ENCODE assay signal across 25 mouse cellular contexts in genomic region chr4:149462305-149462971, GRCm38 (mm10). TPM values are rescaled to one million over a fixed set of nuclear protein-coding genes. Genes with fewer than 3 reads are reported as not detected.
"Had no signal": no experiment of that assay in that cellular context is flagged by ENCODE, and none has a peak within 500 bp of the region (broad histone marks: within the 10 kb centered on the region; RNA-seq: fewer than 3 reads in every experiment).

No protein-coding gene starts in this region.

- H3K36me3 ChIP-seq: limb, embryonic 13.5 days; liver, embryonic 15.5 days; lung, embryonic 15.5 days; neural tube, embryonic 15.5 days; stomach, embryonic 15.5 days had no signal

- H3K4me1 ChIP-seq: limb, embryonic 10.5 days; limb, embryonic 13.5 days; liver, embryonic 12.5 days; liver, embryonic 15.5 days; neural tube, embryonic 12.5 days; neural tube, embryonic 15.5 days; stomach, embryonic 15.5 days had no signal

- H3K4me3 ChIP-seq: limb, embryonic 10.5 days; limb, embryonic 13.5 days; liver, embryonic 12.5 days; liver, embryonic 15.5 days; lung, embryonic 15.5 days; neural tube, embryonic 12.5 days; neural tube, embryonic 15.5 days; stomach, embryonic 15.5 days had no signal

- DNase-seq: kidney, adult 9 months; kidney, postnatal 4 days; liver; lung, adult 18-20 months; right cerebral cortex, adult 18-20 months; right cerebral cortex, postnatal 25 days; spleen, adult 18-20 months; thymus, postnatal 25 days had no signal

- H3K9ac ChIP-seq: limb, embryonic 13.5 days; liver, embryonic 12.5 days; liver, embryonic 15.5 days; lung, embryonic 15.5 days; neural tube, embryonic 12.5 days; neural tube, embryonic 15.5 days; stomach, embryonic 15.5 days had no signal

- ATAC-seq: liver, embryonic 12.5 days had no signal

- H3K4me2 ChIP-seq: limb, embryonic 13.5 days; liver, embryonic 12.5 days; liver, embryonic 15.5 days; lung, embryonic 15.5 days; midbrain, embryonic 11.5 days; neural tube, embryonic 12.5 days; neural tube, embryonic 15.5 days; stomach, embryonic 15.5 days had no signal

- H3K27me3 ChIP-seq: limb, embryonic 13.5 days; liver, embryonic 15.5 days; lung, embryonic 15.5 days; neural tube, embryonic 12.5 days; neural tube, embryonic 15.5 days; stomach, embryonic 15.5 days had no signal

- H3K27ac ChIP-seq: limb, embryonic 10.5 days; limb, embryonic 13.5 days; liver, embryonic 12.5 days; liver, embryonic 15.5 days; lung, embryonic 15.5 days; macrophage; neural tube, embryonic 12.5 days; neural tube, embryonic 15.5 days; stomach, embryonic 15.5 days had no signal

- H3K9me3 ChIP-seq: limb, embryonic 10.5 days; limb, embryonic 13.5 days; liver, embryonic 12.5 days; liver, embryonic 15.5 days; lung, embryonic 15.5 days; neural tube, embryonic 12.5 days; neural tube, embryonic 15.5 days; stomach, embryonic 15.5 days had no signal

RNA-seq across cellular contexts. Expression of gene Rbp7, which starts 7.7 kb away (rescaled TPM):
- total RNA-seq: layer of hippocampus, adult 18-20 months; layer of hippocampus, postnatal 14 days; left cerebral cortex, adult 8-10 months; left cerebral cortex, postnatal 25 days; megakaryocyte-erythroid progenitor cell, adult 5-6 weeks; midbrain, postnatal 0 days had no signal
- polyA plus RNA-seq: limb, embryonic 10.5 days; liver, embryonic 12.5 days; liver, embryonic 15.5 days; macrophage; midbrain, embryonic 11.5 days; neural tube, embryonic 12.5 days; neural tube, embryonic 15.5 days had no signal

RNA-seq across cellular contexts. Expression of gene Tmem274, which starts 14.7 kb away (rescaled TPM):
- total RNA-seq: layer of hippocampus, adult 18-20 months; layer of hippocampus, postnatal 14 days; left cerebral cortex, adult 8-10 months; left cerebral cortex, postnatal 25 days; megakaryocyte-erythroid progenitor cell, adult 5-6 weeks; midbrain, postnatal 0 days had no signal
- polyA plus RNA-seq: liver, embryonic 15.5 days; macrophage; midbrain, embryonic 11.5 days; midbrain, embryonic 14.5 days; midbrain, postnatal 0 days; neural tube, embryonic 15.5 days had no signal
